Mouse (Mus musculus) urinary bladder, postnatal 4 days (tissue): ENCODE measurements at regions not wholly inside any gene's neighbourhood (a gene's known extent, or its start where the extent isn't known, plus 50 kb on each side); places are given as distances from the start of the nearest gene placed in this dataset.

Experiments used
- DNase-seq, 2 experiments: peaks; one replicate each; pipeline ENCODE4 v3.0.0; 2021 to 2022; ENCODE audit warnings: low spot score in 2 of 2

DNA sequence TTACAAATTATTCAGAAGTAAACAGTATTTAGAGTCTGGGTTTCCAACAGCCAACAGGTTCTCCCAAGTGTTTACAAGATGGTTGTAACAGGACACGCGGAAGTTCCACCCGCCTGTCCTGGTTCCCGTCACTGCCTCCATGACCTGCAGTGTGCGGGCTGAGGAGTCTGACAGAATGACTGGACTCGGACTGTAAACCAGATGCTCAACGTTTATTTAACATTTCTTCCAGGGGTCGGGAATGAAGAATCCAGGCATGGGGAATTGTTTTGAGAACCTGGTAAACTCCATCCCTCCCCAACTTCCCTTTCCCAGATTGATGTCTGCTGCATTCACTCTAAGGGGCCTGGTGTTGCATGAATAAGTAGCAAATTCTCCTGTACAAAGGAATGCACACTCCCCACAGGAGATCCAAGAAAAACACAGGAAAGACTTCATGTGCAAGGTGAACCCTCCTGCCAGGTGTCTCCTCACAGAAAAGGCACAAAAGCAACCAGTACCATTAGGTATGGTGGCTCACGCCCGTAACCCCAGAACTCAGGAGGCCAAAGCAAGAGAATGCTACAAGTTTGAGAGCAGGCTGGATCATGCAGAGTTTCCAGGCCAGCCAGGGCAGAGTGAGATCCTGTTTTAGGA lies 151.1 kb upstream of the Irf2bp2 start:
- no peak for DNase-seq

DNA sequence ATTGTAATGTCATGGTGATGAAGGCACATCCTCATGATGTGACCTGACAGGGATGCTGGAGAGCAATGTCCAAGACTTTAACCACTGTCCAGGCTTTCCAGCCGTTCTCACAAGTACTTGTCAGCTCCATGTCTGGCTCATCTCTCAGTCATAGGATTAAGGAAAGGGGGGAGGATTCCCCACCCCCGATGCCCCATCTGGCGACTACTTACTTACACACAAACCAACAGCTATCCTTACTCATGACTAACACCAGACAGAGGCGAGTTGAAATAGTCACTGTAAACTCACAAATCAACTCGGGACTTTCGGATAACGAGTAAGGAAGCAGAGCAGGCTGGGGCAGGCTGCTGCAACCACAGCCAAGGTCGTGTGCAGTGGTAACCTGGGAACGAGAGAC lies 149.5 kb upstream of the Irf2bp2 start:
- DNase-seq: no peak

- DNase-seq: no peak
Measured at GRCm38 (mm10) chr8:126742081-126742480, 148.3 kb upstream of the Irf2bp2 start.

GRCm38 (mm10) chr8:126741031-126741430 lies 147.2 kb upstream of the Irf2bp2 start:
- DNase-seq: no peak

DNA sequence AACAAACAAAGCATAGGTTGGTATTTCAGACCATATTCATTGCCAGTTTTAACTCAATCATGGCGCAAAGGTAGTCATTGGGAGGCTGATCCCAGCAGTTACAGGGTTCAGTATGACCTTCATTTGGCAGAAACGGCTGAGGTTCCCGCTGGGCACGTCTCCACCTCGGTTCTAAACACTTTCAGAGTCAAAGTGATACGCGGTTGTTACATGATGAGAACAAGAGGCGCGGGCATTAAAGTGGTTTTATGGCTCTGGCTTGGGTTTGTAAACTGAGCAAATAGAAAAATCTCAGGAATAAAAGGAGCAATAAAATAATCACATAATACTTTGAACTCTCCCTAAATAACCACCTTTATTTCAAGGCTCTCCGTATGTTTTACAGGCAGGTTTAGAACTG lies 146.0 kb upstream of the Irf2bp2 start:
- DNase-seq: no peak

DNA sequence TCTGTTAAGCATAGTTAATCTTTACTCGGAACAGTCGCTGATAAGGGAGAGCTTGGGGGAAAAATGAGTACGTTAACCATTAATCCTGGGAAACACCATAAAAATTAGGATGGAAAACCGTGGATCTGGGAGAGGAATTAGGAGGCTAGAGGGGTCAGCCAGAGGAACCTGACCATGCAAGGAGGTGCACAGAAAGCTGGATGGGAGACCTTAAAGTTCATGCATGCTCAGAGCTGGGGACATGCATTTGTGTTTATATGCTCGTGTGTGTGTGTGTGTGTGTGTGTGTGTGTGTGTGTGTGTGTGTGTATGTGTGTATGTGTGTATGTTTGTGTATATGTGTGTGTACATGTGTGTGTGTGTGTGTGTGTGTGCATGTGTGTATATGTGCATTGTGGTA lies 143.2 kb upstream of the Irf2bp2 start:
- DNase-seq: no peak

- DNase-seq: peak in 1 of 2 experiments; percentile 78
Measured at GRCm38 (mm10) chr8:126736441-126736962, 142.7 kb upstream of the Irf2bp2 start.

DNA sequence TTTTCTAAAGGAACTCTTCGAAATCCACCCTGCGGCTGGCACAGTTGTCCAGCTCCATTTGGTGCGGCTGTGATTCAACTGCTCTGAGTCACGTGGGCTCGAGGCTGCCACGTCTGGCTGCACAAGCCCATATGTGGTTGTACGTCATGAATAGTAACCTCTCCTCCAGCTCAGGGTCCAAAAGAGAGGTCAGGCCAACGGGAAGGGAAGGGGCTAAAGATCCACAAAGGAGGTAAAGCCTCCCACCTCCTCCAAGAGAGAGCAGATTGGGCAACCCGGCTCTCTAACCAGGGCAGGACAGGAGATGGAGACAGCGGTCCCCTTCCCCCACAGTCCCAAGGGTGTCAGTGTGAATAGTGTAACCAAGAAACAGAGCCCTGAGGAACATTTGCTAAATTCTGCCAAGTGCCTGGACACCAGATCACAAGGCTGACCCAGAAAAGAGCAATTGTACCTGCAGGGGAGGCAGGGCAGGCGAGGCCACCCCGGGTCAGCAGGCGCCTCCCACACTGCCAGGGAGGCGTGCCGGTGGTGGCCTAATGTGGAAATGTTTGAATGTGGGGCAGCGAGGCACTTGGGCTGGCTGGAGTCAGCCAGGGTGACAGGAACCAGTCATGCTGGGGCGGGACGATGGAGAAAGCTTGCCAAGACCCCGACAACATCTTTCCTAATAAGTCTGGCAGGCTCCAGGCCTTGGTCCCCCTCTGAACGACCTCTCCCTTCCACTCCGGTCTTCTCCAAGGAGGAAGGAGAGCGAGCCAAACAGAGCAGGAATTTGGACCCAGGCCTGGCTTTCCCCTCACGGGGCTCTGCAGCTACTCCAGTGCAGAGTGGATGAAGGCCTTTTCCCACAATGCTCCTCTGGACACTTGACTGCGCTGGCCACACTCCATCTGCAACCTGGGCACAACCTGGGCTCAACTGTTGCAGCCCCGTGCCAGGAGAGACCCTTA lies 142.0 kb upstream of the Irf2bp2 start:
- DNase-seq: peak; percentile 92 to 93

- no peak for DNase-seq
Measured at GRCm38 (mm10) chr8:126734743-126735487, 141.1 kb upstream of the Irf2bp2 start.

- no peak for DNase-seq
Measured at GRCm38 (mm10) chr8:126733779-126734178, 140.0 kb upstream of the Irf2bp2 start.

DNA sequence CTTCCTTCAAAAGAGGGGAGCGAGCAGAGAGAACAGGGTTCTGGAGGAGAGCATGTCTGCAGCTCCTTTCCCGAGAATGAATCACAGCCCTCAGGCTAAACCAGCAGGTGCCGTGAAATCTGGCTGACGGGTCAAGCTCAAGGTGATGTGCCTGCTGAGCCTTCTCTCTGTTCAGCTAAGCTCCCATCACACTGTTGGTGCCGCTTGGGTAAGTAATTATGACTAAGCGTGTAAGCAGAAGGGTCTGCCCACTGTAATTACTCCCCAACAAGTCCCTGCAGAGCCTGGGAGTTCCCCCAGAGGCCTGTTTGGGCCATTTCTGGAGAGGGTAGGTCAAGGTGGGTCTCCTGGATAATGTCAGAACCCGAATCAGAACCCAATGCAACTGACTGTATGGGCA lies 139.5 kb upstream of the Irf2bp2 start:
- no peak for DNase-seq

DNA sequence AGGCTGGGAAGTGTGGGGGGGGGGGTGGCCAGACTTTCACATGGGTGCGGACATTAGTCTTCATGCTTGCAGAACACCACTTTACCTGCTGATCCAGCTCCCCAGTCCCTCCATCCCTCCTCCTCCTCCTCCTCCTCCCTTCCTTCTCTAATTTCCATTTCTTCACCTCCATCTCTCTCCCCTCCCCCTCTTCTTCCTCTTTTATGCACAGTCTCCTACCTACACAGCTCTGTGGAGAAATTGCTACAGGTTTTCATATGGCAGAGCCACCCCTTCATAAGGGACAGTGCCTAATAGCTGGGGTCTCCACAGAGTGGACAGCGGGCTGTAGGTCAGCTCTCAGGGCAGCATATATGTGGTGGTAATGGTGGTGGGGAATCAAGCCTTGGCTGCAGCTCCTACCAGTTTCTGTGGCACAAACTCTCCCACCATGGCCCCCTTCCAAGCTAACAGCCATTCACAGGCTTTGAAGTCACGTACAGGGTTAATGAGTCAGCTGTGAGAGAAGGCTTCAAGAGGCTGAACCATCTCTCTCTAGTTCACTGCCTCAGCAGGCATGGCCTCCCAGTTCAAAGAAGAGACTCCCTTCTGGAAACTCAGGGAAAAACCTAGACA lies 136.3 kb upstream of the Irf2bp2 start:
- no peak for DNase-seq

DNA sequence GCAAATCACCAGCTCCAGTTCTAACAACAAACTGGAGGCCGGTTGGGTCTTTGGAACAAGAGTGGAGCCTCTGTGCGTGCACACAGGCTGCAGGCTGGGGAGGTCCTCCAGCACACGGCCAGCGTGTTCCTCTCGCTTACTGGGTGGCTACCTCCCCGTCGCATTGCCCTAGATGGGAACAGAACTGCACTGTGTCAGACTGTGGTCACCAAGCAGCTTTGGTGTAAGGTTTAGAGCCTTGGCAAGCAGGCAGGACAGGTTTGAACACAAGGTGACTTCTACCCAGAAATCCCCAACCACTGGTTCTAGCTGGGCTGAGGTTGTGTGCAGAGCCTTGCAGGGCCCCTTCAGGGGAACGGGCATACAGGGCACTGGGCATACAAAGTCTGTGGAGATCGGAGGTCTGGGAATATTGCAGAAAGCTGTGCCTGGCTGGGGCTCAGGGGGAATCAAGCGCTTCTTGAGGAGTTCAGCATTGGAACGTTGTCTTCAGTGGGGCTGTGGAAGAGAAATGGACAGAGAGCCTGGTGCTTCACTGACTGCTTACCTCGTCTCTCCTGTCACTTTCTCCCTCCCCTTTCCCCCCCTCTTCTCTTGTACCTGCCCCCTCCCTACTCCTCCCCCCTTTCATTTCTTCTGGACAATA lies 135.3 kb upstream of the Irf2bp2 start:
- no peak for DNase-seq

DNA sequence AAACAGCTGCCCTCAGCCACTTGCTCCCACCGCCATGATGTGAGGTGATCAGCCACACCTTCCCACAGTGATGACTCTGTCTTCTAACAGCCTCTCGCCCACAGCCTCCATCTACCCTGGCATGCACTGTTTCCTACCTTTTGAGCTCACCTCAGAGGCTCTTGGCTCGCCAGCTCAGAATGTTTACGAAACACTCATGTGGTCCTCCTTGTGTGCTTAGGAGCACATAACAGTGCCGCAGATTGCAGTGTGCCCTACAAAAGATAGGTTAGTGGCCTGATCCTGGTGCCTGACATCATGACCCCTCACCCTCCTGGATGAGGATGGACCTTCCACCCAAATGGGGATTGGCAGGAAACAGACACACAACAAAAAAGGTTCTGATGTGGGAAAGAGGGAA lies 134.3 kb upstream of the Irf2bp2 start:
- no peak for DNase-seq

GRCm38 (mm10) chr8:126727068-126727467 lies 133.3 kb upstream of the Irf2bp2 start:
- no peak for DNase-seq

GRCm38 (mm10) chr8:126723259-126724122 lies 129.7 kb upstream of the Irf2bp2 start:
- no peak for DNase-seq

GRCm38 (mm10) chr8:126721621-126722020 lies 127.8 kb upstream of the Irf2bp2 start:
- peak in 1 of 2 experiments; percentile 31 for DNase-seq

GRCm38 (mm10) chr8:126720473-126721145 lies 126.8 kb upstream of the Irf2bp2 start:
- no peak for DNase-seq

DNA sequence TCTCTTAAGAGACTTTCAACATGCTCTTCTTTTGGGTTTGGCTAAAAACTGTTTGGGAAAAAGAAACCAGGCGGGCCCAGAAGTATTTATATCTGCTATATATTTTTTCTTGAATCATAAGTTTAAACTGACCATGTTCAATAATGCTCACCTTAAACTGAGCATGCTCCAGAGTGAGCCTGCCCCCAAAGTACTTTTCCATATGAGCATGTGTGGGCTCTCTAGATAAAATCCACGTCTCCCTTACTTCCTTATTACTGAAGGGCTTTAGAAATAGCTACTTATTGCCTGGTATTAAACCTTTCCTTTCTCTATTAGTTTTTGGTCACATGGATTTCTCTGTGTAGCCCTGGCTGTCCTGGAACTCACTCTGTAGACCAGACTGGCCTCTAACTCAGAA lies 126.0 kb upstream of the Irf2bp2 start:
- no peak for DNase-seq
